Mouse (Mus musculus) hindbrain, embryonic 14.5 days (tissue): Measurements from ENCODE around the gene Scfd2. TPM values are rescaled to one million over a fixed set of nuclear protein-coding genes. Genes with fewer than 3 reads are reported as not detected.

Experiments
- ATAC-seq: fragments of 200-750 bp; cut with Nextera tagmentation; 2 replicates; pipeline ENCODE4 v1.8.0; 2017; ENCODE audit warnings: moderate number of reproducible peaks, mild to moderate bottlenecking, moderate TSS enrichment, moderate library complexity; ENCODE audit not compliant: low FRiP score
- DNase-seq: peaks from one replicate; pipeline ENCODE4 v3.0.0-alpha.2; 2015; ENCODE audit warnings: low spot score
- H3K27ac ChIP-seq: fragments of 300-500 bp; sonication (generic); 2 replicates; pipeline ENCODE4 v1.5.1; 2014; ENCODE audit warnings: mild to moderate bottlenecking, moderate library complexity
- H3K27me3 ChIP-seq: fragments of 300-500 bp; sonication (generic); 2 replicates; pipeline ENCODE4 v1.6.1; 2014; ENCODE audit warnings: mild to moderate bottlenecking, low read length, mixed read lengths; ENCODE audit not compliant: control insufficient read depth, insufficient read depth
- H3K36me3 ChIP-seq: fragments of 300-500 bp; sonication (generic); replicated peaks from 2 replicates; pipeline ENCODE4 v1.6.1; 2014; ENCODE audit not compliant: control insufficient read depth, insufficient read depth
- H3K4me1 ChIP-seq: fragments of 300-500 bp; sonication (generic); replicated peaks from 2 replicates; pipeline ENCODE4 v1.6.1; 2014; ENCODE audit warnings: antibody characterized with exemption, low read length, mixed read lengths; ENCODE audit not compliant: control insufficient read depth, insufficient read depth
- H3K4me2 ChIP-seq: fragments of 300-500 bp; sonication (generic); replicated peaks from 2 replicates; pipeline ENCODE4 v1.6.1; 2014; ENCODE audit warnings: mild to moderate bottlenecking, moderate library complexity
- H3K4me3 ChIP-seq: fragments of 300-500 bp; sonication (generic); replicated peaks from 2 replicates; pipeline ENCODE4 v1.5.1; 2014; ENCODE audit warnings: mild to moderate bottlenecking, low read length
- H3K9ac ChIP-seq: fragments of 300-500 bp; sonication (generic); 2 replicates; pipeline ENCODE4 v1.6.1; 2014
- H3K9me3 ChIP-seq: fragments of 300-500 bp; sonication (generic); 2 replicates; pipeline ENCODE4 v1.6.1; 2016; ENCODE audit warnings: low read length; ENCODE audit not compliant: control insufficient read depth
- WGBS: fragments of 180-500 bp; shearing (Covaris S2); extraction: QIAGEN DNeasy Blood & Tissue Kit; methylation state at CpG from one replicate; pipeline ENCODE4 v1.1.7; 2014; 5-methylcytosine and 5-hydroxymethylcytosine counted together
- polyA plus RNA-seq: library from polyadenylated mRNA; unstranded; fragments of >200 nt; fragmentation: Nextera tagmentation; extraction: Ambion mirVana; gene quantifications from 2 replicates; pipeline ENCODE4 v1.2.1, GENCODE M21; 2014

Gene Scfd2
- polyA plus RNA-seq, 1 experiment from 2014 or later: 18.8 TPM

DNA sequence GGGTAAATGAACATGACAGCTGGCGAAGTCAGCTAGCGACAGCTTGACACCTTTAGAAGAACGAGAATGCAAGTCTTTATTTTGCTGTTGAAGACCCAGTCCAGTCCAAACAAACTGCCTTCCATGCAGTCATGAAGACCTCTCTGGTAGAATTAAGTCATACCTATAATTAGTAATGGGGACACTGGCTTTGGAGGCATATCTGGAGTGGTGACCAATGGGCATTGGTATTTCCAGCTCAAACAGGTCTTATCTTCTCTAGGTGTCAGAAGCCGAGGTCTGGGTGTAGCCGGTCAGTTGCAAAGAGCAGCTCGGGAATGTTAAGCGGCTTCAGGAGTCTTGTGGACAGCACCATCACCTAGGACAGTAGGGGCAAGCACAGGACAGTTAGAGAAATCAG lies 325.5 kb downstream of the Scfd2 start:
- H3K4me1 ChIP-seq: 0 out of 2 replicates have a peak, but pooled peaks cover 4% of the 10 kb centered on the region
- H3K4me3 ChIP-seq: no peak overlapping the region
- no peaks in the 10 kb centered on the region for H3K9me3 ChIP-seq
- ATAC-seq (no peak), DNase-seq (no peak)
- H3K27ac ChIP-seq: no peak overlapping the region
- WGBS: 83% methylated on average over 7 of the region's 7 CpGs
- no peaks in the 10 kb centered on the region for H3K27me3 ChIP-seq
- no peaks in the 10 kb centered on the region for H3K36me3 ChIP-seq
- H3K9ac ChIP-seq: no peak overlapping the region
- H3K4me2 ChIP-seq: no peak overlapping the region

DNA sequence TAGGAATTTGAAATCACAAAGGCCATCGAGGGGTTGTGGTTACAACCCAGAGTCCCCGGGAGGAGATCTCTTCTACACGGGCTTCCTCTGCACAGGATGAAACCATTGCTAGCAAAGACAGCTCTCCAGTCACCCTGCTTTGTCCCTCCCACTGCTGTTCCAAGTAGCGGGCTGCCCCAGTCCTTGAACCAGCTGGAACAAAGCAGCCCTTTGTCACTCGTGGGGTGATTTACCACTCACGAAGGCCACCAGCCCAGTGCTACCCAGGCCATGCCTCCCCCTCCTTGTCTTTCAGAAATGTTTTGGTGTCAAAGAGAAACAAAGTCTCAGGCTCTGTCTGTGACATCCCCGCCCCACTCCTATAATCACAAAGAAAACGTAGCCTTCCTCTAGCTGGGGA lies 326.1 kb downstream of the Scfd2 start:
- no peak overlapping the region for H3K4me2 ChIP-seq
- H3K9ac ChIP-seq: no peak overlapping the region
- ATAC-seq: no peak
- H3K27ac ChIP-seq: no peak overlapping the region
- 0 out of 2 replicates have a peak, but pooled peaks cover 4% of the 10 kb centered on the region for H3K4me1 ChIP-seq
- no peaks in the 10 kb centered on the region for H3K9me3 ChIP-seq
- H3K4me3 ChIP-seq: no peak overlapping the region
- H3K27me3 ChIP-seq: no peaks in the 10 kb centered on the region
- 31% methylated on average over 8 of the region's 8 CpGs for WGBS
- no peak for DNase-seq
- no peaks in the 10 kb centered on the region for H3K36me3 ChIP-seq

DNA sequence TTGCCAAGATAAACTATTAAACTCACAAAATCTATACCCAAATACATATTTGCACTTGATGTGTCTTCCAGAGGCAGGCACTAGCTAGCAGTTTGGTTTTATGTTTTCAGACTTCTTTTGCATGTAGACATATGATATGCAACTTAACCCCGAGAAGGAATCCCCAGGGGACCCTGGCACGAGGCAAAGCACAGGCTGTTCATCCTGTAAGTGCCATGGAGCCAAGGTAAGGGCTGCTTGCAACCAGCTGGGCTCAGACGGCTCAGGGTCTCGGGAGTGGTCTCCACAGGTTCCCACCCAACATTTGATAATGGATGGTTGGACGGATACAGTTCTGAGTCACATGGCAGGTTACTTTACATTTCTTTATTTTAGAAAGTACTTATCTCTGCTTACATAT lies 327.1 kb downstream of the Scfd2 start:
- H3K4me3 ChIP-seq: no peak overlapping the region
- WGBS: 61% methylated on average over 5 of the region's 5 CpGs
- H3K4me2 ChIP-seq: no peak overlapping the region

DNA sequence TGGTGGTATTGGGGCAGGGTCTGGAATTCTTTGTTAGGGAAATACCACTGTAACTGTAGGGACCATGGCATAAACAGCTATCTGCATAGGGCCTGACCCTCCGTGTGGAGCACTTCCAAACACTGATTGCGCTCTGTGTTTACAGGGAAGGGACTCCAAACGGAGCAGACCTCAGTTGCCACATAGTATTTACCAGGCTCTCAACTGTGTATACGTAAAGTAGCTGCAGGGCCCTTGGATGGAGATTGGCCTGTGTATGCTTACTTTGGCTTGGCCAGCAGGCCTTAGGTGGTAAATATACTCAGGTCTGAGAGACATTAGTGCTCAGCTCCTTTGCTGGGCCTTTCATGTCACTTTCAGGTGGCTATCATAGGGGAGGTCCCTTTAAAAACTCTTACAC lies 329.0 kb downstream of the Scfd2 start:
- Histone ChIP-seq H3K36me3 (no peaks in the 10 kb centered on the region), H3K4me3 (no peak overlapping the region), H3K27ac (no peak overlapping the region), H3K4me2 (no peak overlapping the region), H3K9me3 (no peaks in the 10 kb centered on the region), H3K27me3 (no peaks in the 10 kb centered on the region), H3K9ac (no peak overlapping the region), H3K4me1 (peaks cover 13% of the 10 kb centered on the region; the same call in 1 of the 2 replicates)
- 79% methylated on average over 4 of the region's 4 CpGs for WGBS
- ATAC-seq (no peak), DNase-seq (no peak)

More for the DNA sequence above, 327.1 kb downstream of the Scfd2 start:
- Histone ChIP-seq H3K4me1 (0 out of 2 replicates have a peak, but pooled peaks cover 4% of the 10 kb centered on the region), H3K36me3 (no peaks in the 10 kb centered on the region), H3K27ac (no peak overlapping the region), H3K9ac (no peak overlapping the region), H3K27me3 (no peaks in the 10 kb centered on the region), H3K9me3 (no peaks in the 10 kb centered on the region)
- ATAC-seq: no peak
- DNase-seq: no peak

DNA sequence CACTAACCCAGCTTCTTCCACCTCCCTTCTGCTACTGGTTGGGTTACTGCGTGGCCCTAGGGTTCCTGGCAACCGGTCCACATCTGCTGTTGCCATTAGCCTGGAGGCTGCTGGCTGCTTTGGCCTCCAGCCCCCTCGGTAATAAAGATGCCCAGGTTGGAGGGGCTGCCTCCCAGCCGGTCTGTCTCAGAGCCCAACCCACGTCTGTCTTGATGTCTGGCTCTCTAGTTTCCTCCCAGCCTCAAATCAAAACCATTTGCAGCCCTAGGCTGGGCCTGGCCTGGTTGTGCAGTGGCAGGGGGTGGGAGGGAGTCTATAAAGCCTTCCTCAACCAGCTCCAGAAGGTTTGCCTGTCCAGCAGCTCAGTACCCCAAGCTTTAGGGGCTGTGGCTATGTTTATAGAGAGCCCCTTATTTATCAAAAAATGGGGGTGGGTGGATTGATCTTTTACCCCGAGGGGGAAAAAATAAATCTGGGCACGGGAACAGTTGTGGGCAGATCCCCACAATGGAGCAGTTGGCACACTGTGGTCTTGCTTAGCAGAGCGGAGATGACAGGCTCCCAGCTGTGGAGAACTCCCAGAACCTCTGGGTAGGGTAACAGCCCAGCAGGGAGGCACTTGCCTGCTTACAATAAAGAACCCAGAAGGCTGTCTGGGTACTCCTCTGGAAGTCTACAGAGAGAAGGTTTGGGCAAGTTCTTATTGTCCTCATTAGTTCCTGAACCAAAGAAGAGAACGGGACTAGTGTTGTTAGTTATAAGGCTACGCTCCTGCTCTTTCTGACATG lies 329.8 kb downstream of the Scfd2 start:
- H3K9ac ChIP-seq: no peak overlapping the region
- no peak overlapping the region for H3K27ac ChIP-seq
- 56% methylated on average over 10 of the region's 10 CpGs for WGBS
- H3K4me3 ChIP-seq: no peak overlapping the region
- H3K4me2 ChIP-seq: no peak overlapping the region
- 0 out of 2 replicates have a peak, but pooled peaks have one; percentile 13 for ATAC-seq
- no peak for DNase-seq
- no peaks in the 10 kb centered on the region for H3K36me3 ChIP-seq
- peaks cover 13% of the 10 kb centered on the region; the same call in 1 of the 2 replicates for H3K4me1 ChIP-seq
- H3K27me3 ChIP-seq: no peaks in the 10 kb centered on the region
- no peaks in the 10 kb centered on the region for H3K9me3 ChIP-seq

DNA sequence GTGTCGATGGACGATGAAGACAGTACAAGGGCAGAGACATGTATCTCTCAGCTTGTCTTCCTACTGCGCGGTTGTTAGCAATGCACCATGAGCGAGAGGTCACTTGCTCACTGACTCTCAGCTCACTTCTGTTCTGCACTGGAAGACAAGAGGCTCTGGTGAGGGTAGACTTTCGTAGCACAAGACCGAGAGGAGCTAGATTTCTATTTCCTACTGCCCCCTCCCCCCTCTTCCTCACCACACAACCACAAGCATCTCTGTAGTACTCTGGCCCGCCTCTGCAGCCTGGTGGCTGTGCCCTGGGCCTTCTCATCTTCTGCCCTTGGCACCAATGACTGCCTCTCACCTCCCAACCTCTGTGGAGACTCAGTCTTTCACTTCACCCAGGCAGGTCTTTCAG lies 331.1 kb downstream of the Scfd2 start:
- H3K36me3 ChIP-seq: no peaks in the 10 kb centered on the region

DNA sequence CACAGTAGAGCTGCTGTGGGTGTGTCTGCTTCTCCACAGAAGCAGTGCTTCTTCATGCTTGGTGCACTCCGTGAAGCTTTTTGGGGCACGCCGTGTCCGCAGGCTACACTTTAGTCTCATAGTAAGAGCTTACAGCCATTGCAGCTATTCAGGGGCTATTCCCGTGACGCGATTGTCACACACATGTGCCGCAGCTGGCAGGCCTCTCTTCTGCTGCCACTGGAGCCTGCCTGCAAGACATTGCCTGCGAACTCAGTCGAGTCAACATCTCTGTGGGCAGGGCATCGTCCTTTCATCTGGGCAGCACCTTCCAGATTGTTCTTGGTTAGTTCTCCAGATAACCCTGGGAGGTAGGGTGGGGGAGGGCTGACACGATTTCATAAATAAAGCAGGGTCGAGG lies 331.8 kb downstream of the Scfd2 start:
- no peak overlapping the region for H3K4me2 ChIP-seq
- no peaks in the 10 kb centered on the region for H3K36me3 ChIP-seq
- H3K9me3 ChIP-seq: no peaks in the 10 kb centered on the region
- no peak overlapping the region for H3K4me3 ChIP-seq
- H3K27ac ChIP-seq: no peak overlapping the region
- ATAC-seq (no peak), DNase-seq (no peak)
- no peaks in the 10 kb centered on the region for H3K27me3 ChIP-seq
- WGBS: 81% methylated on average over 13 of the region's 13 CpGs
- H3K9ac ChIP-seq: no peak overlapping the region
- H3K4me1 ChIP-seq: peaks cover 17% of the 10 kb centered on the region; the same call in 1 of the 2 replicates

More for the DNA sequence above, 331.1 kb downstream of the Scfd2 start:
- no peak overlapping the region for H3K4me3 ChIP-seq
- H3K4me1 ChIP-seq: peaks cover 17% of the 10 kb centered on the region; the same call in 1 of the 2 replicates
- no peak overlapping the region for H3K9ac ChIP-seq
- ATAC-seq (no peak), DNase-seq (no peak)
- no peak overlapping the region for H3K4me2 ChIP-seq
- 92% methylated on average over 8 of the region's 8 CpGs for WGBS
- H3K27ac ChIP-seq: no peak overlapping the region
- no peaks in the 10 kb centered on the region for H3K27me3 ChIP-seq
- no peaks in the 10 kb centered on the region for H3K9me3 ChIP-seq

DNA sequence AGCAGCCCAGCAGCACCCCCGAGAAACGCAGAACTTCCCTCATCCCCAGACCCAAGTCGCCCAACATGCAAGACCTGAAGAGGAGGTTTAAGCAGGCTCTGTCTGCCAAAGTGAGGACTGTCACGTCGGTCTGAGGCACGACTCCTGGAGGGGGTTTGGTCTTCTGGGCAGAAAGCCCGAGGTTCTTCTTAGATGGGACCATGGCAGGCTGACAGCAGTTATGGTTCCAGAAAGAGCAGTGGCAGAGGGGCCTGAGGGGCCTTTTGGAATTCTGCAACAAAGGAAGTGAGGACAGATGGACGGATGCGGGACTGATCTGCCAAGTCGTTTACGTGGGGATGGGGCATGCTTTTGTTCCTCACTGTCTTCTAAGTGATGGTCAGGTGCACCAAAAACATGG lies 333.1 kb downstream of the Scfd2 start:
- no peak for DNase-seq
- no peak for ATAC-seq
- Histone ChIP-seq H3K27ac (no peak overlapping the region), H3K9ac (no peak overlapping the region), H3K4me2 (peak overlapping the region; percentile 18; the same call in 1 of the 2 replicates), H3K9me3 (no peaks in the 10 kb centered on the region), H3K27me3 (no peaks in the 10 kb centered on the region; the same call in 1 of the 2 replicates), H3K36me3 (no peaks in the 10 kb centered on the region), H3K4me3 (no peak overlapping the region), H3K4me1 (peaks cover 23% of the 10 kb centered on the region; the same call in 1 of the 2 replicates)
- 68% methylated on average over 11 of the region's 11 CpGs for WGBS

DNA sequence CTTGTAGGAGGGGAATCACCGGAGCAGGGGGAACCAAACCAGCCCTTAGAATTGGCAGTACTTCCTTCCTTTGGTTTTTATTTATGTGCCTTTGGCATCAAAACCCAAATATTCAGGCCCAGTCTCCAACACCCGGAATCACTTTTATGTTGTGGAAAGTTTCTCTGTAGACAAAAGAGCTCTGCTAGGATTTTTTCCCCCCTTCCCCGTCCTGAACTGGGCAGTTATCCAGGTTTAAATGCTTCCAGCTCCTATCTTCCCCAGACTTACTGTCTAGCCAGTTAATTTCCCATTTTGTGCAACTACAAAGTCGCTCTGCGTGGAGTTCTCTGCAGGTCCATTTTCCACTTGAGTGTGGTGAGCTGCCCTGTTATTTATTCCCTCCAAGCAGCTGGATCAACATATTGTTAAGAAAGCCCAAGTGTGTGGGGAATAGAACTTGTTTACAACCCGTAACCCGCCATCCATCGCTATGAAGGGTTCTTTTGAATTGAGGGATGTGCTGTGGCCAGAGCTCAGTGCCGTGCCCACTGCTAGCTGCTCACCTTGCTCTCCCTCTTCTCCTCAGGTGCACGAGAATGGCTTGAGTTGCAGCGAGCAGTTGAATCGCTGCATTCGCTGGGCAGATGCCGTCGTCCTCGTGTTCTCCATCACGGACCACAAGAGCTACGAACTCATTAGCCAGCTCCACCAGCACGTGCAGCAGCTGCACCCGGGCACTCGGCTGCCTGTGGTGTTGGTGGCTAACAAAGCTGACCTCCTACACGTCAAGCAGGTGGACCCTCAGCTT lies 333.8 kb downstream of the Scfd2 start:
- ATAC-seq (no peak), DNase-seq (no peak)
- H3K9ac ChIP-seq: no peak overlapping the region
- no peaks in the 10 kb centered on the region for H3K36me3 ChIP-seq
- H3K27me3 ChIP-seq: peaks cover 2% of the 10 kb centered on the region; the same call in 1 of the 2 replicates
- WGBS: 65% methylated on average over 22 of the region's 22 CpGs
- H3K4me2 ChIP-seq: peak overlapping the region; percentile 77
- H3K9me3 ChIP-seq: no peaks in the 10 kb centered on the region
- no peak overlapping the region; the same call in 1 of the 2 replicates for H3K4me3 ChIP-seq
- peaks cover 23% of the 10 kb centered on the region; the same call in 1 of the 2 replicates for H3K4me1 ChIP-seq
- H3K27ac ChIP-seq: peak overlapping the region; percentile 30; the same call in 1 of the 2 replicates
